Mouse (Mus musculus) T-cell, adult 2 months (primary cell): ENCODE measurements around the gene Krtcap3.

Experiments used
- DNase-seq: peaks from one replicate; pipeline ENCODE4 v3.0.0; 2022; ENCODE audit warnings: low spot score

The Krtcap3 gene

GRCm38 (mm10) chr5:31301866-31302265 is 50.4 kb downstream of the Krtcap3 start:
- DNase-seq, result no peak
